Mouse (Mus musculus): ENCODE results near the gene Mras.

Mras gene

GRCm38 (mm10) chr9:99437031-99437764, at the start of gene Mras:
Gene Mras (minus strand): TSS chr9:99437381.
- DNase-seq (ENCODE audit: inconsistent ontology term) = no peak

GRCm38 (mm10) chr9:99485144-99485543, 48.0 kb upstream of the Mras start:
- DNase-seq (ENCODE audit: inconsistent ontology term) = no peak

DNA sequence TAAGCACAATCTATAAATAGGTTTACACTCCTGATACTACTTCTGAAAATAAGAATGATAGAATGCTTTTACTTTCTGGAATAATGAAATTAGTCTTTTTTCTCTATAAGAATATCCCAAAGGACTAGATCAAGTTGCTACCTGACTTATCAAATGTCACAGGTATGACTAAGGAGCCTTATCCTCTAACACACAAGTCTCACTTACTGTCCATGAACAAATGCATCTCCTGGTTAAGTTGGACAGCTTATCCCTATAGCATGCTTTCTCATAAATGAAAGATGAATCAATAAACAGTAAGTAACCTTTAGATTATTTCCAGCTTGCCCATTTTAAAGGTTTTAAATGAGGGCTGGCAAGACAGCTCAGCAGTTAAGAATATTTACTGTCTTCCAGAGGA, 47.5 kb upstream of the Mras start:
- no peak for DNase-seq (ENCODE audit: inconsistent ontology term)

DNA sequence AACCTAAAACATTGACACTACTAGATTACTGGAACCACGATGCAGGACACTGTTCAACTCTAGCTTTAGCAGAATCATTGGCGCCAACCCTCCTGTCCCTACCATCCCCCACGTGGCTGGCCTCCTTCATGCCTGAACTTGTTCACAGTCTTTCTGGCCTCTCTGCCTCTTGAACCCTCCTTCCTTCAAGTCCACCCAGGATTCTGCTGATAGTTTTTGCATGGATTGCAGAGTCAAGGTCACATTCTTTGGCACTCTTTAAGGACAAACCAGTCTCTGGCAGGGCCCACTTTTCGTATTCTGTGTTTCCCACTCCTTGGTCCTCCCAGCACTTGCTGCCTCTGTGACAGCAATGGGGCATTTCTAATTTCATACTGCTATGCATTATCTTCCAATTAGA, 46.0 kb upstream of the Mras start:
- no peak for DNase-seq (ENCODE audit: inconsistent ontology term)

DNA sequence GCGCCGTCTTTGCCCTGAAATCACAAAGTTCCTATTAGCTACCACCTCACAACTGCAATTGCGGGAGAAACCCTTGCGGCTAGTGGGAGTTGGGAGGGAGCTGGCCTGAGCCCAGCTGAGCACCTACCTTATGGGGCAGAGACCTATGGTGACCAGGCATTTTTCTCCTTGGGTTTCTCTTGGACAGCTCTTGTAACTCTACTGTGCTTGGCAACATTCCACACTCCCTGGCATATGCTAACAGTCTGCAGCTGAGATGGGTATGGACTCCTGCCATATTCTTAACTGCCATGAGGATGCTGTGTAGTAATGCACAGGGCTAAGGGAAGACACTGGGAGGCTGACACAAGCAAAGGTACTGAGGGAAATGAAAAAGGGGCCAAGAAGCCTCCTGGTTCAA, 43.6 kb upstream of the Mras start:
- DNase-seq (ENCODE audit: inconsistent ontology term) = peak; percentile 7

DNA sequence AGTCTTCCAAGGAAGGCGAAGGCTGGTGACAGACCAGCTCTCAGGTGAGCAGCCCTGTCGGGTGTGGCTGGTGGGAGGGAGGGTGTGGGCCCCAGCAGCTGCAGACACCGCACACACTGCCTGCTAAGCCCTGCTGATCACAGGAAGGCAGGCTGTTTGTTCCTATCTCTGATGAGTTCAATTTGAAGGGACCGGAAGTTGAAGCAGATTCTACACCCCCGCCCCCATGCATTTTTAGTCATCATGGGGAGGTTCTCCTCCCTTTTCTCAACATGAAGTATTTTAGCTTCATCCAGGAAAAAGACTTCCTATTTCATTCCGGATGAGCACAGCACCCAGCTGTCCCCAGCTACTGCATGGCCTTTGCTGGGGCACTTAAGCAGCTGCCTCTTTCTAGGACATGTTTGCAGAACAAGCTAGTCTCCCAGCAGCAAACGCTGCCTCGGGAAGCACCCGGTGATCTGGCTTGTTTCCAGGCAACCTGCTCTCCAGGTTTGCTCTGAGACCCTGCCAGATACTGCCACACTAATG, 42.1 kb upstream of the Mras start:
- DNase-seq (ENCODE audit: inconsistent ontology term) = no peak

GRCm38 (mm10) chr9:99471334-99471733, 34.2 kb upstream of the Mras start:
- DNase-seq (ENCODE audit: inconsistent ontology term) = no peak

GRCm38 (mm10) chr9:99470347-99471092, 33.3 kb upstream of the Mras start:
- DNase-seq (ENCODE audit: inconsistent ontology term) = no peak

GRCm38 (mm10) chr9:99469681-99470273, 32.6 kb upstream of the Mras start:
- no peak for DNase-seq (ENCODE audit: inconsistent ontology term)

- no peak for DNase-seq (ENCODE audit: inconsistent ontology term)
Measured at GRCm38 (mm10) chr9:99468572-99468971, 31.4 kb upstream of the Mras start.

- DNase-seq (ENCODE audit: inconsistent ontology term) = no peak
Measured at GRCm38 (mm10) chr9:99464876-99465275, 27.7 kb upstream of the Mras start.

GRCm38 (mm10) chr9:99459730-99460129, 22.5 kb upstream of the Mras start:
- DNase-seq (ENCODE audit: inconsistent ontology term) = no peak

- no peak for DNase-seq (ENCODE audit: inconsistent ontology term)
Measured at GRCm38 (mm10) chr9:99458529-99459208, 21.5 kb upstream of the Mras start.

DNA sequence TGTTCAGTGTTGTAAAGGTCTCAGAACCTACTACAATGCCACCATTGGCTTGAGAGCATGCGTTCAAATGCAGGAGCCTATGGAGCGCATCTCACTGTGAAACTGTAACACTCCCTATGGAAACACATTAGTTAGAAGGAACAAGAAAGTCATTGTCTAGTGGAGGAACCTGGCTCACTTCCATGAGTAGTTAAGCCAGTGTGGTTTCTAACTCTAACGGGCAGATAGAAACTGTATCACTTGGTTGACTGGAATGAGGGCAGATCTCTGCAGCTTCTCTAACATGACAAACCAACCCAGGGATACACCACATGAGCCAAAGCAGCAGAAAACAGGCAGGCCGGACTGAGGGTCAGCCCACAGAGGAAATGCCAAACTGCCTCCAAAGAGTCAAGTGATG, 17.0 kb upstream of the Mras start:
- peak; percentile 92 for DNase-seq (ENCODE audit: inconsistent ontology term)

GRCm38 (mm10) chr9:99451161-99451560, 14.0 kb upstream of the Mras start, which contains the start of gene Nme9:
Gene Nme9 (plus strand): TSS chr9:99451475.
- no peak for DNase-seq (ENCODE audit: inconsistent ontology term)

- peak; percentile 55 for DNase-seq (ENCODE audit: inconsistent ontology term)
Measured at GRCm38 (mm10) chr9:99449886-99450647, 12.9 kb upstream of the Mras start.

GRCm38 (mm10) chr9:99447323-99447722, 10.1 kb upstream of the Mras start:
- peak; percentile 94 for DNase-seq (ENCODE audit: inconsistent ontology term)

DNA sequence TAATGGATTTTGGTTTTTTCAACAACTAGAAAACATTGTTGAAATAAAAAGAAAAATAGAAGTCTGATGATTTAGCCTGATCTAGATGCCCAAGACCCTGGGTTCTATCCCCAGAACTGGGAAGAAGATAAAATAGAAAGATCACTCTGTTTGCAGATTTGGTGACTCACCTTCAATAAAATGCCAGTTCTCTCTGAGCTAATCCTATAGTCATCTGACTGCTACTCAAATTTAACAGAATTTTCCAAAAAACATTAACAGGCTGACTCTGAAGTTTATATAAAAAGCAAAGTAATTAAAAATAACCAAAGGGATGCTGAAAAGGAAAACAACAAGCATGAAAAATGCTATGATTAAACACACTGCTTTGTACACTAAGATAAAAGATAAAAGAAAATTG, 9.1 kb upstream of the Mras start:
- peak; percentile 62 for DNase-seq (ENCODE audit: inconsistent ontology term)

DNA sequence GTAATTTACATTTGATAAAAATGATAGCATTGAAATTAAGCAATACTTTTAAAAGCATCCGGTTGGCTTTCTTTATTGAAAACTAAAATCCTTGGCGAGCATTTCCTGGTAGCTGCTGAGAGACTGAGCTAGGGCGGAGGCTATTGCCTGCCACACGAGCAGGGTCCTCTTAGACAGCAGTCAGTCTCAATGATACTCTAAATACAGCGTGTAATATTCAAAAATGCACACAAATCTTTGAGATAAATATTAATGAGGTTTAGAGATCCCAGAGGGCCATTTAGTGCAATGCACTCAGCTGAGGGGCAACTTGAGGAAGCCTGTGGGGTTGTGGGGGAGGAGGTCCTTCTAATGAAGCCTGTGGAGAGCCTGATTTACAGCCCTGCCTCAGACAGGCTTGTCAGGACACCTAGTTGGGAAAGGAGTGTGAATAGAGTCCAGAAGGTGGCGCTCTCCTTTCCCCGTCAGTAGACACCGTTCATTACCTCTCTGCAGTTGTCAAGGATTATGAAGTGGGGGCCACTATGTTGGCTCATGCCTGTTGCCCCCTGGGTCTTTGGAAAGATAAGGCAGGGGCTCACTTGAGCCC, 7.5 kb upstream of the Mras start:
- no peak for DNase-seq (ENCODE audit: inconsistent ontology term)

DNA sequence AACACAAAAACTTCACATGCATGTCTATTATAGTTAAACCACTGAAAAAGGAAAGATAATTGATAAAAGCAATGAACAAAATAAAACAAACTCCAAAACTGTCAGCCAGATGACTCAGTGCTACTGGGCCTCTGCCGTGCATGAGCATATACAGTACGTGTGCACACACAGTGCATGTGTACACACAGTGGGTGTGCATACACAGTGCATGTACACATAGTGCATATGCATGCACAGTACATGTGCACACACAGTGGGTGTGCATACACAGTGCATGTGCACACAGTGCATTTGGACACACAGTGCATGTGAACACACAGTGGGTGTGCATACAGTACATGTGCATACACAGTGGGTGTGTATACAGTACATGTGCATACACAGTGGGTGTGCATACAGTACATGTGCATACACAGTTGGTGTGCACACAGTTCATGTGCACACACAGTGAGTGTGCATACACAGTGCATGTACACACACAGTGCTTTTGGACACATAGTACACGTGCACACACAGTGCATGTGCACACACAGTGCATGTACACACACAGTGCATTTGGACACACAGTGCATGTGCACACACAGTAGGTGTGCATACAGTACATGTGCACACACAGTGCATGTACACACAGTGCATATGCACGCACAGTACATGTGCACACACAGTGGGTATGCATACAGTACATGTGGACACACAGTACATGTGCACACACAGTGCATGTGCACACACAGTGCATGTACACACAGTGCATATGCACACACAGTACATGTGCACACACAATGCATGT, 4.7 kb upstream of the Mras start:
- no peak for DNase-seq (ENCODE audit: inconsistent ontology term)
